Mouse (Mus musculus): Measurements from ENCODE around the gene Rhobtb3.
"Not testable (repeated sequence)": the region's sequence is repeated elsewhere in the genome, so short reads cannot be mapped to it uniquely, and the experiment has no call there.

The Rhobtb3 gene

DNA sequence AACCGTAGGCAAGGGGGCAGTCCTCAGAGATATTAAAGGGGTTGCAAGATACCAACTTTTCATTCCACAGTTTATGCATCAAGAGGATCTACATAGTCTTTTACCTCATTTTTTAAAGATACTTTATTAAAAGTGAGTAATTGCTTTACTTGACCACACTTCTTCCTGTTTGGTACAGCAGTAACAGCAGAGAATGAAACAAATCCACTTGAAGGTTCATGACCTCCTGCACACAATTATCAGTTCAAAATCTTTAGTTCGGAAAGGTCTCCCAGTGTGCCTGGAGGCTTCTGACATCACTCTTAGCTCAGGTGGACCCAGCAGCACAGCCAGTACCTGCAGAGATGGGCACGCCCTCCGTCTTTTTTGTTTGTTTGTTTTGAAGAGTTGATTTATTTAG, 91.7 kb downstream of the Rhobtb3 start:
- in situ Hi-C loops (cut with MboI; ENCODE audit: low sequenced_read_pairs): no loop called here

DNA sequence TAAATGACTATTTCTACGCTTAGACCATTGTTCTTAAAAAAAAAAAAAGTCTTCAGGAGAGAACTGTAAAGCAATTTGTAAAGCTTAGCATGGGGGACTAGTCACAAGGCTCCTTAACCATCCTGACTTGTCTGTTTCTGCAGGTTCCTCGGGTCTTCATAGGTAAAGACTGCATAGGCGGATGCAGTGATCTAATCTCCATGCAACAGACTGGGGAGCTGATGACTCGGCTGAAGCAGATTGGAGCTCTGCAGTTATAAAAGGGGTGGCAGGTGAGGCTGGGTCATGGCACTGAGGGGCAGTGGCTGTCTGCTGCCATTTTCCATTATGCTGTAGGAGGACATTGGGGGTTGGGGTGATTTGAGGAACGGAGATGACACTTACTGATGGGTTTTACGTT, 96.7 kb downstream of the Rhobtb3 start:
- in situ Hi-C loops (cut with MboI; ENCODE audit: low sequenced_read_pairs): no loop called here

DNA sequence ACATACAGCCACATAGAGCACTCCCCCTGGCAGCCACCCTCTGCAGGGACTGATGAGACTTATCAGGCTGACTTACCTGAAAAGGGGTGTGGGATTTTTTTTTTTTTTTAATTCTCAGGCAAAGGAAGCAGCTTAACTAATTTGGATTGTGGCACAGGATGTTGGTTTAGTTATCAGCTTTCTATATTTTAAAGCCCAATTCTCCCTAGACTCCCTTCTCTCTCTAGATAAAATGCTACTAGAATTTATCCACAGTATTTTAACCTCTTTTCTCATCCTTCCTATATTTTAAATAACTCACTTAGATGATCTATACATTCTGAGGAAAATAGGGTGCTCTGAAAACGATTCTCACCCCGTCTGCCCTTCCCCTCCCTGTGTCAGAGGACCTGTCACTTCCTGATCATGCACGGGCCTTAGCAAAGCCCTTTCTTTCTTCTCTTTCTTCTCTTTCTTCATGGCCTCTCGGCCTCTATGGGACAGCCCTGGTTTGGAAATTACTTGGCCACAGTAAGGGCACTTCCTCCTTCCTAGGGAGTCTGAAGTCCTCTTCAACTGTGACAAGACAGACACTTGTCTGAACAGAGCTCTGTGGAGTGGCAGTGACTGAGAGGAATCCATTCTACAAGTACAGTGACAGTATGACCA, 98.1 kb downstream of the Rhobtb3 start:
- in situ Hi-C loops (cut with MboI; ENCODE audit: low sequenced_read_pairs): no loop called here

DNA sequence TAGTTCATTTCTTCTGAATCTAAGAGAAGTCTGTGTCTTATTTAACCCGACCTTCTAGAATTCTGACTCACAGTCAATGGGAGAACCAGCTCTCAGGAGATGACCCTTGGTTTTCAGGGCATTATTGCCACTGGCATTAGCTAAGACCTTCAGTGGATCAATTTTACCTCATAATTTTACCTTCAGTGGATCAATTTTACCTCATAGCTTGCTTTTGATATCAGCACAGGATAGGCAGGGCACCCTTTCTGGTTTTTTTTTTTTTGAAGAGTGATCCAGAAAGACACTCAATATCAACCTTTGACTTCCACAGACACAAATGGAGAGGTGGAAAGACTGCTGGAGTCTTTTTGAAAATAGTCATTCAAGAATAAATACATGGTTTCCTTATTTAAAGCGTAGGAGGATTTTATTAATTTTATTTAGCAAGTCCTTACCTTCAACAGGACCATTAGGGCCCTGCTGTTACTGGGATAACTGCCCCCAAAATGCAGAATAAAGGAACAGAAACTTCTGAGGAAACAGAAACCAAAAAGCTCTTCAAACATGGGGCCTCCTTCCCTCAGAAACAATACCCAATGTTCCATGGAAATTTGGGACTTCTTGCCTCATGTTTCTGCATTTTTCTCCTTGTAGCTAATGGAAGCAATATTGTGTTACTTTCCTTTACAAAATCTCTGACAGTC, 98.7 kb downstream of the Rhobtb3 start:
- in situ Hi-C loops (cut with MboI; ENCODE audit: low sequenced_read_pairs): no loop called here

DNA sequence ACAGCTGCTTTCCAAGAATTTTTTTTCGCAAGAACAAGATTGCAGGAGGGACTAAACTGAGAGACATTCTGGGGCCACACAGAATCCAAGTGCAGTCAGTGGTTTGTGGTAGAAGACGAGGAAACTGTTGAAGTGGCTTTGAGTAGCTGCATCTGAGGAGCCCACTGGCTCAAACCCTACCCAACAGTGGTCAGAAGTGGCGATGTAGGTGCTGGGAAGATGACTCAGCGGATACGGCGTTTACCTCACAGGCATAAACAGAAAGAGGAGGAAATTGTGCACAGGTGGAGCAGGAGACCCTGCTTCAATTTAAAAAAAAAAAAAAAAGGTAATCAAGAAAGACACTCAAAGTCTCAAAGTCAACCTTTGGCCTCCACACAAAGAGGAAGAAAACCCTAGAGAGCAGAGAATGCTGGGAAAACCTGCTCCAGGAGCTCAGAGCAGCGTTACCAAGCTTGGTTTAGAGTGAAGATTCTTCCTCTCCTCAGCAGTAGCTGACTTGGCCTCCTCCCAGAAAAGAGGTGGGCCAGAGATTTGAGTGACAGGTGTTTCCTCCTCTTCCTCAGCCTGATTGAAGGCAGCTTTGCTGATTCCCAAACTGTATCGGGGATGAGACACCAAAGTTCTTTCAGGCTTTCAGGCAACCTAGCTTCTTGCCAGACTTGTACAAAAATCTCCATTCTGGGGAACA, 99.6 kb downstream of the Rhobtb3 start:
- in situ Hi-C loops (cut with MboI; ENCODE audit: low sequenced_read_pairs): no loop called here

DNA sequence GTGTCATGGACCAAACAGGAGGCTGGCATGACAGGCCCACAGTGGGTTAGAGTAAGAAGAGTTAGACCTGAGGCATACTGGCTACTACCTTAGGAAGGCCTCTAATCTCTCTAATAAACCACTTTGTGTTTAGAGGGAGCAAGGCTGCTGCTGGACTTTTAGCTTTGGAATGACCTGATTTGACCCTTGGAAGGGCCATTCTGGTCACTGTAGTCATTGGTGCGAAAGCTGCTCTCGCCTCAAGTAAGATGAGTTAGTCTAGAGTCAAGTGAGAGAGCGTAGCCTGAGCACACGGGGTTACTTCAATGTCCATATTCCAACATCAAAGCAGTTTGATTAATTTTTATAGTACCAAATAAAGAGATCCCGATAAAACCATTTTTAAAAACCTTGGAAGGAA, 100.4 kb downstream of the Rhobtb3 start:
- in situ Hi-C loops (cut with MboI; ENCODE audit: low sequenced_read_pairs): no loop called here

DNA sequence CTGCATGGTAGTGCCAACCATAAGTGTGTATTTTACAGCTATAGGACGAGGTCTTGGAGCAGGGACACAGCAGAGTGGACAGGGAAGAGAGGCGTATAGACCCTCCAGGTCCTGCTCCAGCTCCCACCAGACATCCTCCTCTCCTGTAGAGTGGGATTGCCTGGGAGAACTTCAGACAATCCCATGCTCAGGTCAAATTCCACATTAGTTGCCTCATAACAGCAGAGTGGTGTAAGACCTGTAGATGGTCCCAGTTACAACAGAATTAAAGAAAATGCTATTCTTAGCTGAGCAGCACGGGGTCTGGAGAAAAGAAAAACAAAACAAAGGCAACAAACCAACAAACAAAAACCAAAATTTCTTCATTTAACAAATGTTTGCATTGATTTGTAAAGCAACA, 101.8 kb downstream of the Rhobtb3 start:
- in situ Hi-C loops (cut with MboI; ENCODE audit: low sequenced_read_pairs): no loop called here

DNA sequence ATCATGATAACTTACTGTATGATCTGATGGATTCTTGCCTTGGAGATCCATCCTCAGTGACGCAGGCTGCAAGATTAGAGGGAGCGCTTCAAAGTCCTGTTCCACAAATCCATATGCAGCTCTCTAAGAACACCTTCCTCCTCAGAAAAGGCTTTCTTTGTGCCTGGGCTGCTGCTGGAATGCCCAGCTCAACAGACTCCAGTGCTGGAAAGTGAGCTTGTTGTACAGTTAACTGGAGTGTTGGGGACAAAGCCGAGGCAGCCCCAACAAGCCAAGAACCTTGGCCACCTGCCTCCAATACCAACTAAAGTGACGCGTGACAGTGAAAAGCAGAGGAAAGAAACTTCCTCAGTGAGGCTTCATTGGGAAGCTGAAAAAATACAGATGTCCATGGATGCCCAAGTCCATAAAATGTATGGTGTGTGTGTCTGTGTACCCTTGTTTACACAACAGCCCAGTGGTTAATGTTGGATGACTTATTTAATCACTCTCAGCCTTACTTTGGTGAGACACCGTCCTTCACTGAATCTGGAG, 102.9 kb downstream of the Rhobtb3 start:
- in situ Hi-C loops (cut with MboI; ENCODE audit: low sequenced_read_pairs): no loop called here

DNA sequence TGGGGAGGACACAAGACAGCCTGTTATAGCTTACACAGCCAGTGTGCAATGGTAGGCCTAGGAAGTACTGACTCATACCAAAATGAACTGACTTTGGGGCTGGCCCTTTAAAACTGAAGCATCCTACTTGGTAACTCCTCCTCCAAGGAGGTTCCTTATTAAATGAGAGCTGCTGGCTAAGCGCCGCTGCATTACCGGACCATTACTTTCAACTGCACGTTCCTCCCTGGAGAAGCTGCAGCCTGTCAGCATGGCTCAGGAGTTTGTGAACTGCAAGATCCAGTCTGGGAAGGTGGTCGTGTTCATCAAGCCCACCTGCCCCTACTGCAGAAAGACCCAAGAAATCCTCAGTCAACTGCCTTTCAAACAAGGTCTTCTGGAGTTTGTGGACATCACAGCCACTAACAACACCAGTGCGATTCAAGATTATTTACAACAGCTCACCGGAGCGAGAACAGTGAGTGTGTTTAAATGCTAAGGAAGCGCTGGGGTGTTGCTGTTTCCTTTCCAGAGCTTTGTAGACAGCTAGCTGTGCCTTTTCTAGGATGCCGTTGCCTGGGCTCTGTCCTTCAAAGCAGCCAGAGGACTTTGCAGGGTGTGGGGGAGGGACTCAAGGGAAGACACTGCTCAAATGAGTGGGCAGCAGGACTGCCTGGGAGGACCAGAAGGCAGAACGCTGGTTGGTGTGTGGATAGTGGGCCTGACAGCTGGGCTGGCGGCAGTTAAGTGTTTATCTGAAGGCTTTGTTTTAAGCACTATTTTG, 103.8 kb downstream of the Rhobtb3 start, which contains the start of gene Glrx:
Gene Glrx, plus strand, starts transcription at position 150 of the 763 bp plus-strand sequence.
- in situ Hi-C loops (cut with MboI; ENCODE audit: low sequenced_read_pairs): no loop called here

DNA sequence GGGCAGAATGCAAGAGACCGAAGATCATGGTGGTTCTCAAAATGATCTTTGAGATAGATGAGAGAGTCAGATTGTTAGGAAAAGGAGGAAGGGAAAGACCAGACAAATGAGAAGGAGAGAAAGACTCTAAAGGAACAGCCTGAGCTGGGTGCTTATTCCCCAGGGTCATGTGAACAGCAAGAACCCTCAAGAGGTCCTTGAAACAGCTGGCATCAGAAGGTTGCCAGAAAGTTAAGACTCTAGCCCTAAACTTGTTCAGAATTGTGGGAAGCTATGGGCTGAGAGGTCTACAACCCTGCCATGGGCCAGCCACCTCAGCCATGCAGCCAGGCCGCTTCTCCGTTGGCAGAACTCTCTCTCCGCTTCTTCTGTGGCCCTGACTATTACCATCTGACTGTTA, 105.2 kb downstream of the Rhobtb3 start:
- in situ Hi-C loops (cut with MboI; ENCODE audit: low sequenced_read_pairs): no loop called here

DNA sequence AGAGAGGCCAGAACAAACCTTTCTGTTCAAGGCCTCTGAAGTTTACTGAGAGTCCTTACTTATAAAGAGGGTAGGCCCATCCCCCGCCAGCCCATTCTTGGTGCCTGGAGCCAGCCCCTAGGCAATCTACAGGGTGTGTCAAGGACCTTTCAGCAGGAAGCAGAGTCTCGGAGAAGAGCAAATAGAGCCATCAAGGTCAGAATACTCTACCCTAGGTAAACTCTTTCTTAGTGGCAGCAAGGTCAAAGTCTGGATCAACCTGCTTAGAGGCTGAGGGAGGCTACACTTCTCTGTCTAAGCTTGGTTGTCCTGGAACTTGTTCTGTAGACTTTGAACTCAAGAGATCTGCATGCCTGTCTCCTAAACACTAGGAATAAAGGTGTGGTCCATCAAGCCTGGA, 108.3 kb downstream of the Rhobtb3 start:
- in situ Hi-C loops (cut with MboI; ENCODE audit: low sequenced_read_pairs): no loop called here

DNA sequence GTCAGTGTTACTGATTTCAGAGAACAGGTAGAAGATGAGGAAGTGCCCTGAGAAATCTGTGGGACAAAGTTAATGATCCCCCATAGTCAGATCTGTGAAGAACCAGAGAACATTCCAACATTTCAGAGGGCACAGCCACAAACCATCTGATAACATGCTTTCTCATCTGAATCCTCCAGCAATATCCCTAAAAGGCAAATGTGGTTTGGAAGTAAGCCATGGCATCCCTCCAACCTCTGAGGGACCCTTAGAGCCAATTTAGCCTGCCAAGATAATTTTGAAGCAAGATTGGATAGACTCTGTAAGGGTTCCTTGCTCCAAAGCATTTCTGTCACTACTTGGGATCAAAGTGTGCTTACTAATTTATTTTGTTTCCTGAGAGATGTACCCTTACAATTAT, 110.2 kb downstream of the Rhobtb3 start:
- in situ Hi-C loops (cut with MboI; ENCODE audit: low sequenced_read_pairs): no loop called here

DNA sequence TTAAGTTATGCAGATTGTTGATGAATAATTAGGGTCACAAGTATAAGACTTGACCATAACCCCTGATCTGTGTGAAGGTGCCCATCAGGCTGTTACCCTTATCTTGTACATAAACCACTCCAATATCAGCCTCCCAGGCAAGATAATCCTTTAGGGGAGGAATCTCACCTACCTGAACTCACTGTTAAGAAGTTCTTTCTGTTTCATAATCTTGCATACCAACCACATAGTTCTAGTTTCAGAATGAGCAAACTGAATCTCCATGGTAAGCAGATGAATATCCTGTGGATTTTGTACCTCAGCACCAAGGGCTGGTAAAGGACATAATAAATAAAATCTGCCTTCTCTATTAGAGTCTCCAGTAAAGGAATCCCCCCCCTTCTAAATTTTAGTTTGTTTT, 111.0 kb downstream of the Rhobtb3 start:
- in situ Hi-C loops (cut with MboI; ENCODE audit: low sequenced_read_pairs): no loop called here

DNA sequence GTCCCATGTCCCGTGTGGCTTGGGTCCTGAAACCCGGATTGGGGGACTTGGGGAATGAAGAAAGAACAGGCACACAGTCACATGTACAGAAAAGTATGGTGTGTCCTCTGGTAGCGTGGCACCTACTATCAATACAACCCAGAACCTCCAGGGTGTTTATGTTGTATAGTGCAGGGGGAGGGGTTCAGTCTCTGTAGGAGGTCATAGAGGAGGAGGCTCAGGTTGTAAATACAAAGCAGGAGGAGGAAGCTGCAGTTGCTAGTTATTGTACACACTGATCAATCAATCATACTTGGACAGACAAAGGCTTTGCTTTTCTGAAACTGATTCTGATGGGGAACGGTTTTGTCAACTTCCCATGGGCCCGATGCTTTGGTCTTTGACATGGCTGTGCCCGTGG, 112.0 kb downstream of the Rhobtb3 start:
- in situ Hi-C loops (cut with MboI; ENCODE audit: low sequenced_read_pairs): no loop called here

DNA sequence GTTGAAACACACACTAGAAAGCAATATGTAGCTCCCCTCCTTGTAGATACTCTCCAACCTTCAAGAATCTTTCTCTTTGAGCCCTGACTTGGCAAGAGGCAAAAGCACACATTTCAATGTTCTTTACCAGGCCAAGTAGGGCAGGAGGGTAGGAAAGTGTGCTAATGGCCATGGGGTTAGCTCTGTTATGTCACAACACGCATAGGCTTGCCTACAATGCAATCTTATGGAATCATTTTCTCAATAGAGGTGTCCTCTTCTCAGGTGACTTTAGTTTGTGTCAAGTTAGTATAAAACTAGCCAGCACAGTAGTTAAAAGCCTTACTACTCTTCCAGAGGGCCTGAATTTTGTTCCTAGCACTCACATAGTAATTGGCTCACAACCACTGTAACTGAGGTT, 113.0 kb downstream of the Rhobtb3 start:
- in situ Hi-C loops (cut with MboI; ENCODE audit: low sequenced_read_pairs): no loop called here

DNA sequence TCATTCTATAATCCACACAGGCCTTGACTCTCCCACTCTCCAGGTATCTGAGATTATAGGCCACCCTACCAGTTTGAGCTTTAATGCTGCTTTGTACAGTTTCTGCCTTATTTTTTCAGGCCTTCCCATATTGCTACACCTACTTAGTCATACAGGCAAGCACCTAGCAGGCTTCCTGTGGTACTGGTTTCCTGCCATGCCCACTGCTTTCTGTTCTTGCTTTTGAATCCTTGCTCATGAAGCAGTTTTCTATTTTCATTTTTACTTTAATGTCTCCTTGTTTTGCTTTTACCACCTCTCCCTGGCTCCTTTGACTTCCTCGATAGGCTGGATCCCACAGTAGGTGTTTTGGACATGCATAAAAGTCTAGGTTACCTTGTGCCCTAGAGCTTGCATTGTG, 118.3 kb downstream of the Rhobtb3 start:
- in situ Hi-C loops (cut with MboI; ENCODE audit: low sequenced_read_pairs): no loop called here

DNA sequence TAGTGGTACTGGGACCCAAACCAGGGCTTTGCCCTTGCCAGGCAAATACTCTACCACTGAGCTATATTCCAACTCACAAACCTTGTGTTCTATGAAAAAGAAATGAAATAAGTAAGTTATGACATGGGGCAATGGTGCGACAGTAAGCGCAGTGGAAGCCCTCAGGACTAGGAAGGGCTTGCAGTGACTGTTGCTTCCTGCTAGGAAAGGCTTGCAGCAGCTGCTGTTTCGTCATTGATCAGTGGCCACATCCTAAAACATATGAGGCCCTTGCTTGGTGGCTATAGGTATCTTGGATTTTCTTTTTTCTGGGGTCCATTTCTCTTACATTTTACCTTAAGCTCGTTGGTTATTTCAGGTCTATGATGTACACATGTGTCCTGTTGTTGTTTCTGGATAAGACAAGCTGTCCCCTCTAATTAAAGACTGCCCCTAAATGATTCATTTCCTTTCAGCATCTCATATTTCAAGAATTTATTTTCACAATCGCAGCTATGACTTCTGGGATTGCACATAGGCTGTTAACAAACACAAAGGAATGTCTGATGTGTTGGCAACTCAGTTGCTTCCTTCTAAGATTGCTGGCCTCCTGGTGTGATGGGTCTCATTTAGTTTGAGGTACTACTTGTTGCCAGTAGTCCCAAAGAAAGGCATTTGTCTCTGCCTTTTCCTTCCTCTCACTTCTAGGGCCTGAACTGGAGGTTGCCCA, 119.0 kb downstream of the Rhobtb3 start:
- in situ Hi-C loops (cut with MboI; ENCODE audit: low sequenced_read_pairs): no loop called here

DNA sequence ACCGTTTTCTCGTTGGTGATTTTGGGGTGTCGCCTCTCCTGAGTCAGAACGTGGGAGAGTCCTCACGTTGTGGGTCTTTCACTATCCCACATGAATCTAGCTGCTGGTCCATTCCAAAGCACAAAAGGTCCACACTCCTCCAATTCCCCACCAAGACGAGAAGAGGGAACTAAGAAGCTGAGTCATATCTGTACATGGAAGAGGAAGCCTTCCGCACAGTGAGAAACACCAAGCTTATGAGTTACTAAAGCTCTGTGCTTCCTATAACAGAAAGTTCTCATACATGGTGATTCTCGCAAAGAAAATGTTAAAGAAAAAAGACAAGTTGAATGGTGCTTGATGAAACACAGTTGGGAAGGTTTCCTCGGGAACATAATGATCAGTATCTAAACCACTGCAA, 120.5 kb downstream of the Rhobtb3 start:
- in situ Hi-C loops (cut with MboI; ENCODE audit: low sequenced_read_pairs): no loop called here

DNA sequence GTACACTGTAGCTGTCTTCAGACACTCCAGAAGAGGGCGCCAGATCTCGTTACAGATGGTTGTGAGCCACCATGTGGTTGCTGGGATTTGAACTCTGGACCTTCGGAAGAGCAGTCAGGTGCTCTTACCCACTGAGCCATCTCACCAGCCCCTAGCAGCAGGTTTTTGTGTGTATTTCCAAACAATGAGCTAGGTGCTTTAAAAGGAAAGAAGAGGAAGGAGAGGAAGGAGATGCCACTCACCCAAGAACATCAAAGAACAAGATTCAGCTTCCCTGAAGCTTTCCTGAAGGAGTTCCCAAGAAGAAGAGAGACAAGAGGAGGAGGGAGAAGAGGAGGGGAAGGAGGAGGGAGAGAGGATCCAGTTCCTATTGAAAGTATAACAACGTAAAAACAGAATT, 121.4 kb downstream of the Rhobtb3 start:
- in situ Hi-C loops (cut with MboI; ENCODE audit: low sequenced_read_pairs): not testable (repeated sequence)

DNA sequence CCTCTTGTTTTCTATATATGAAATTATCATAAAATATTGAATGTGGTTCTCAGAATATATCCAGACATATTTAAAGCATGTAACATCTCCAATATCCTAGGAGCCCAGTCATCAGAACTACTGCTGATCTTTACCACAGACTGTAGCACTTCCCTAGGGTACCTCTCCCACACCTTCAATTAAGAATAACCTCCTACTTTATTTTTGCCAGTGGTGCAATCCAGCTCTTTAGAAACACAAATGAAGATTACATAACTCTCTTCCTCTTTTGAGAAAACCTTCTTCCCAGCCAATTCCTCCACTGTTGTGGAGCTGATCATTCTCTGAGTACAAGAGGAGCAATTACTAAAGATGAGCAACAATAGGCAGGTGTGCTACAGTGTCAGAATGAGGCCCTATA, 123.8 kb downstream of the Rhobtb3 start:
- in situ Hi-C loops (cut with MboI; ENCODE audit: low sequenced_read_pairs): no loop called here
